Mouse (Mus musculus): ENCODE results near the gene Fez2.

Fez2 gene

DNA sequence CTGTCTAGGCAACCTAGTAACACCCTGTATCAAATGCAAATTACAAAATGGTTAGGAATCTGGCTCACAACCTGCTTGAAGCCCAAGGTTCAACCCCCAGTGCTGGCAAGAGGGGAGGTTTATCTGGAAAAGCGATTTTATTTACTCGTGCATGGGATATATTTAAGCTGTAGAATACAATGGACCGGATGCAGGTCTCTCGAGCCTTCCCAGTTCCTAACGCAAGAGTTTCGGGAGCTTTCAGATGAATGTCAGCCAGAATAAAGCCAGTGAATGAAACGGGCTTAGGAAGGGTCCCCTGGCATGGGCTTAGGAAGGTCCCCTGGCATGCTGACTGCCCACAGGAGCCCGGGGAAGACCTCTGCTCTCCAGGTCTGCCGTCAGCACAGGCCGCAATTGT is 11.1 kb downstream of the Fez2 start:
- DNase-seq: no peak

- peak; percentile 86 for DNase-seq
These were observed 12.6 kb downstream of the Fez2 start for GRCm38 (mm10) chr17:78405336-78405735.

DNA sequence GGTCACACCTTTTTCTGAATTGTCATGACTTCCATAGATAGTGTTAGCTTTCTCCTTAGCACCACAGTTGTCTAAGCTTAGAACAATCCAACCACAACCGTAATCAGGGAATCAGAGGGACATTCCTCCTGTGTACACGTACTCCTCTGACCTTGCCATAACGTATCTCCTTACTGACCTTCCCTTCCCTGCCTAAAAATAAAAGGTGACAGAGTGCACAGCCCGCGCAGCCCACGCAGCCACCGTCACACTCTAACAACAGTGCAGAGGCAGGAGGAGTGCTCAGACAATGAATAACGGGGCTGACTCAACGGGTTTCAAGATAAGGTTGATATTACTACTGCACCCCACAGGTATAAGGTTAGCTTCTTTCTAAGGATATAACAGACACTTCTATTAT is 14.1 kb downstream of the Fez2 start:
- DNase-seq: no peak

DNA sequence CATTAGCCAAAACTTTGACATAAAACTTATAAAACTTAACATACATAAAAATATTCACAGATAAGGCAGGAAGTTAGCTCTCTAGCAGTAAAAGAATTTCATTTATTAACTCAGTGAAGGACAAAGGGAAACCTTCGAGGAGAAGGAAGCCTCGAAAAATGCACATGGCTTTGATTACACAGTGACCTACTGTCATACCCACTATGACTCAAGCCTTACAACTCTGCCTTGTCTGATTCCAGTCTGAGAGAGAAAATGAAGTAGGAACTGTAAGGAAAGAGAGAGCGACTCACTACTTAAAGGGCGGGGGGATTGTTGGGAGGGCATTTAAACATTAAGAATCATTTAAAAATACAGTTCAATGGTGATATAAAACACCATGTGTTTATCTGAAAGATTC is 14.7 kb downstream of the Fez2 start:
- DNase-seq: no peak

GRCm38 (mm10) chr17:78402174-78402573 is 15.8 kb downstream of the Fez2 start:
- no peak for DNase-seq

GRCm38 (mm10) chr17:78401713-78402112 is 16.2 kb downstream of the Fez2 start:
- peak; percentile 73 for DNase-seq

- no peak for DNase-seq
These were observed 16.6 kb downstream of the Fez2 start for GRCm38 (mm10) chr17:78401311-78401710.

DNA sequence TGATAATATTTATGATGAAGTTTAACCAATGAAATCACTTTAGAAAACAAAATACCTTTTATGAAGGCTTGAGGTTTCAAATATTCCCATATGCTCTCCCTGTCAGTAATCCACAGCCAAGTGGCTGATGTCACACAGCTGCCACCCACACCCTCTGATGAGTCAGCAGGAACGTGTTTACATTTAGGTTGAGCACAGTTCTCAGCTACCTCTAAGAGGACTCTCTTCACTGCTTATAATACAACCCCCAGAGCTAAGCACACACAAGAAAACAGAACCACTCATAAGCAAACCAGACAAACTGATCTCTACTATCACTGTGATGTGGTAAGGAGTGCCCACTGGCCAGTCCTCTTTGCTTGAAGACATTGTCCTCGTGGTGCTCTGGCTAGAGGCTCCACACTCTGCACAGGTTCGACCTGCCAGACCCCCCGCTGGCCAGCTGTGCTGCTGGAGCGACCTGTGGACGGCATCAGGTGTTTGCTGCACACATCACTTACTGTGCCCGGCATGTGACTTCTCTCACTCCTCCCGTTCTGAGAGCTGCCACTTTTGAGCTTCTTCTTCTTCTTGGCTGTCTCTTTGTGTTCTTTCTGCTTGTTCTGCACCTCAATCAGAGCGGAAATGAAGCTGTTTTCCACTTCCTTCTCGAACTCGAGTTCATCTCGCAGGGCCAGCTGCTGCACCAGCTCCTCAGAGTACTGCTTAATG is 17.7 kb downstream of the Fez2 start:
- DNase-seq: no peak

DNA sequence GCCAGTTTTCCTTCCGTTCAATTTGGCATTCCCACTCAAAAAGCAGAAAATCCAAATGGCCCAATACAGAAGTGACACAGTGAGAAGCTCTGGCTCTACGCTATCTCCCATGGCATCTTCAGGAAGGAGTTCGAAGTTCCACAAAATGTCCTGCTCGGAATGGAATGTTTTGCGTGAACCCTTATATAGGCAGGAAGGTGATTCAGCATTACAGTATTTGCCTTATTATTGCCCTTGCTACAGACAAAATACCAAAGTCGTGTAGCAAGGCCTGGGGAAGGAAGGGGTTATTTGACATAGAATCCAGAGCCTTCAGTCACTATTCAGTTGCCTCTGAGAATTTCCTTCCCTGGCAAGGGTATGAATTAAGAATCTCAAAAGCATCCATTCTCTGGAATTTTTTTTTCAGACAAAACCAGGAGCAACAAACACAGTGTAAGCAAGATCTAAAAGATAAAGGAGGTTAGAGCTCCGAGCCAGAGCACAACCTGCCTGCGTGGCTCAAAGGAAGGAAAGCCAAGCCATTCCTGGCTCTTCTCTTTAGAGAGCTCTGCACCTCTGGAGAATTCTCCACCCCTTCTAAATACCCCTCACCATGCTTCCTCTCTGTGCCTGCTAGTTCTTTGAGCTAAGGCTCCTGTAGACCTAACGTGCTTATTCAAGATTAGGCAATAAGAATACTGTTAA is 25.4 kb downstream of the Fez2 start:
- DNase-seq: no peak

- no peak for DNase-seq
These were observed 28.4 kb downstream of the Fez2 start for GRCm38 (mm10) chr17:78389573-78389972.

DNA sequence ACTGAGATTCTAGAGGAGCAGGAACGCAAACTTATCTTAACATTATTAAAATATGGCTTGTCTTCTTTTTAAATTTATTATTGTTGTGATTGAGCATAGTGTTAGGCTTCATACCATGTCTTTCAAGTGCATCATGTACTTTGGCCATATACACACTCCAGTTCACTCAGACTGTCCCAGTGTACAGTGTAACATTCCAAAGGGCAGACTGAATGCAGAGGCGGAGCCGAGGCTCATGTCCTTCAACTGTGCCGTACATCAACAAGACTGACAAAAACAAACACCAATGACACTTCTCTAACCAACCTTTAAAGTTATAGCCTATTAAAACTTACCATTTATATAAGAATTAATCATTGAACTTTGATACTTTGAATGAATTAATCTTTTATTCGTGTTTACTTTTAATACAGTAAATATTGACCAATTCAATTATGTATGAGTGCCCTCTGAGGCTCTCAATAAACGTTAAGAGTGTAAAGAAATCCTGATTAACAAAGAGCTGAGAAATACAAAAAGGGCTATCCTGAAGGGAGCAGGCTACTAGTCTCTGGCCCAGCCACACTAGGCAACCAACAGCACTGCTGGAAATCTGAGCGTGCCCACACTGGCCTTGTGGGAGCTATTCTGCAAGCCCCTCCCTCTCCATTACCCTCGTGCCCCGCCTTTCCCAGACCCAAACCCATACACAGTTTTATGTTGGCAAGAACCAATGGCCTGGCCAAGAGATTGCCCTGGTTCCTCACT is 29.7 kb downstream of the Fez2 start:
- no peak for DNase-seq

- no peak for DNase-seq
These were observed 30.3 kb downstream of the Fez2 start for GRCm38 (mm10) chr17:78387665-78388064.

DNA sequence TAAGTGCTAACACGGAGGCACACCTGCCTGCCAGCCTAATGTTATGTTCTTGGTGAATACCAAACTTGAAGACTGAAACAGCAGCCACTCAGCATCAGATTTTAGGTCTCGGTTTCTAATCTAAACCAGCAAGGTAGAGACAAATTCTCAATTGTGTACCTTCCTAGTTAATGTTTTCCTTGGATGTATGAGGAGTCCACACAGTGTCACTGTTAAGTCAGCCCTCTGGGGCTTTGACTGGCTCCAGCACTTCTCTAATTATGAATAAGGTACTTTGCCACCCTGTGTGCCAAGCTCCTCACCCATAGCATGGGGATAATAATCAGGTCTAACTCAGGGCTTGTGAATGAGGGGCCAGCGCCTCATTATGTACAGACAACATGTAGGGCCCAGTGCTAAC is 35.6 kb downstream of the Fez2 start:
- DNase-seq: no peak

DNA sequence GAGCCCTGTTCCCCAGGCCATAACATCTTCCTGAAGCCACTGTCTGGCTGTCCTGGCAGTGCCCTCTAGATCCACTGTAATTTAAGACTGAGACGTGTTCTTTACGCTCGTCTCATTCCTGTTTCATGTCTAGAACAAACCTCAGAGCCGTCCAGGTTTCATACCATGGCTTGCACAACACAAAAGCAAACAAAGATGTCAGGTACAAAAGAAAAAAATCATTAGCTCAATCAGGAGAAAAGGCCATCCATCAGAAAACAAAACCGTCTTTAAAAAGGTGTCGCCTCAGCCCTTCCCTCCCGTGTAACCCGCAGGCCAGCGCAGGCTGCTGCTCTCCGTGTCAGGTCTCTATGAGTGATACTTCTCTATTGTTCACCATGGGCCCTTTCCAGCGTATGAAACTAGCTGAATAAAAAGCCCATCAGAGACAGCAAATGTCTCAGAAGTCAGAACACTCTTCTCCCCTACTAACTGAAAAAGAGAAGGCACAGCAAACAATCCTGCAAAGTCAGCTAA is 38.2 kb downstream of the Fez2 start:
- DNase-seq: no peak

- no peak for DNase-seq
These were observed 38.7 kb downstream of the Fez2 start for GRCm38 (mm10) chr17:78379079-78379729.

GRCm38 (mm10) chr17:78376587-78376986 is 41.4 kb downstream of the Fez2 start:
- no peak for DNase-seq

DNA sequence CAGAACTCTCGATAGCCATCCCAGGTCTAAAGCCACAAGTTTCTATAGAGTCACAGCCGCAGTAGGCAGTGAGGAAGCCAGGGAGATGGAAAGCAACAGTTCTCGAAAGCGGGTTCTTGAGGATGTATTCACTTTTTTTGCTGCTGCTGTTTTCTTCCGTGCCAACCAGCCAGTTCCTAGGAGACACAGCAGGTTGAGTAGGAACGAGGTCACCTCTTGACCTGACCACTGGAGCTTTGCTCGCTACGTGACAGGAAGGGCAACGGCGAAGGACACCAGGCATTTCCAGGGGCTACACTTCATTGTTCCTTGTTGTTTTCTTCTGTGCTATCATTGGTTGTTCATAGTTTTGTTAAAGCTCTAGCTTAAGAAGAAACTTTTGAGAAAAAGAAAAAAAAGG is 43.2 kb downstream of the Fez2 start:
- DNase-seq: no peak

- no peak for DNase-seq
These were observed 44.1 kb downstream of the Fez2 start for GRCm38 (mm10) chr17:78373849-78374248.

DNA sequence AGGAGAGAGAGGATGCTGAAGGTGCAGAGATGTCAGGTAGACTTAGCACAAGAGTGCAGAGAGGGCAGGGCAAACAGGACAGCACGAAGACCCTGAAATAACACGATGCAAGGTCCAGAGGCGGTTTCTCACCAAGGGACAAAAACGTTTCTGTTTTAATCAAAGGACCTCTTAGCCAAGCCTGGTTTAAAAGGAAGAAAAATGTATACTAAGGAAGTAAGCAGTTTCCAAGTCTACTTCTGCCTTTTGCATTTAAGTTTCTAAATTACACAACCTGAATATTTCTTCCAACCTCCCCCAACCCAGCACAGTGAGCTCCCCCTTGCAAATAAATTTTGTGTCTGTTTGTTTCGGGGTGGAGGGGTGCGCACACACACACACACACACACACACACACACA is 44.8 kb downstream of the Fez2 start:
- no peak for DNase-seq

DNA sequence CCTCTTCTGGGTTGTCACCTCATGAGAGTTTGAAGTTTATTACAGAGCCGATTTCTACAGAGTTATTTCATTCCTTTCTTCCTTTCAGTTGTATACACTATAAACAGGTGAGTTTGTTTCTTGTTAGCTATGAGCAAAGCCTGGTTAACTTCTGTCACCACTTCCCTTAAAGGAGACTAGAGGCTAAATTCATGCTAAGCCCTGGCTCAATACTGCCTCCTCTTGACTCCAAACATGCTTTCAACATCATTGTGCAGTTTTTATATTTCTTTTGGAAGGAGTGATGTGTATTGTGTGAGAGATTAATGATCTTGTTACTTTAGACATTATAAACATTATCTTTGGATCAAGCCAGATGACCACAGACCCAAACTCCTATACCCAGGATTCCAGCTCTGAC is 47.5 kb downstream of the Fez2 start:
- no peak for DNase-seq

GRCm38 (mm10) chr17:78368481-78368880 is 49.5 kb downstream of the Fez2 start:
- no peak for DNase-seq

DNA sequence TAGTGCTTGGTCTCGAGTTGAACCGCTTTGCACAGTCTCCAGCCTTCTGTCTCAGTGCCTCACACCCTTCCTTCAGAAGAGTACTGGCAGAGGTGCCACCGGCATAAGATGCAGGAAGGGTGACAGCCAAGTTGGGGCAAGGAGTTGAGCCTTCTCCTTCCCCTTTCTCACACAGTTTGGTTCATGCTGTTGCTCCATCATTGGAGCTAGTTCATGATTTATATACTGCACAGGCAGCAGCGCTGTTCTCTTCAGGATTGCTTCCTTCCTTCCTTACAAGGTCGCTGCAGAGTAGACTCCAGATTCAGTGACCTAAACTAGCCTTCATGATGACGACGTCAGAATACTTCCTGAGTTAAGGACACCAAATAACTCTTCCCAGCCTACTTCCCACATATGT is 51.9 kb downstream of the Fez2 start:
- no peak for DNase-seq

DNA sequence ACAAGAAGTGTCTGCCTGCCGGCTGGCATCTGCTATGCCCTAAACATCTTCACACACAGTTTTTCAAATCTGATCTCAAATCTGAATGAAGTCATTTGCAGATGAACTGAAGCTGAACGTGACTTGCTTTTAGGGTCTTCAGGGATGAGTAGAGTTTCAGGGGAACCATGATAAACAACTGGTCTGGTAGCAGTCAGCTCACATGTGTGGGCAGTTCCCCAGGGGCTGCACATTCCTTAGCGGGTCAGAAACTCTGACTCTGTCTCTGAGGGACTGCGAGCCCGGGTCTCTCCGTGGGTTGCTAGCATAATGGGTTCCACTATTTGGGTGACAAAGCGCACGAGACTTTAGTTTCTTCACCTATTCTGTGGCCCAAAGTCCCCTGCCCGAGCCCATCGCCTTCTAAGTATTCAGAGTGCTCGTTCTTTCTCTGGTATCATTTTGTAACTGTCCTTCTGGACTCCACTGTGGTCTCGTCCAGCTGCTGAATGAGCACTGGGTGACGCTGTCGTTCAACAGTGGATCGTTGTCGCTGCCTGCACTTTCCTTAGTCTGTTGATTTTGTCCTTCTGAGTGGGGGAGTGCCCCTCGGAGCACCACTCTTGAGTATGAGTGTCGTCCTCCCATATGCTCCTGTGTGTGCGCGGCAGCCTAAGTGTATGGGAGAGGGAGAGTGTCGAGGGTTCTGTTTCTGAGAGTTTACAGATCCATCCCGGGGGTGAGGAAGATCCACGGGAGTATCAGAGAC is 53.2 kb downstream of the Fez2 start:
- no peak for DNase-seq

Data from cerebellum, adult 11 months (tissue).